Mouse (Mus musculus): Measurements from ENCODE around the gene Foxd2. TPM values are rescaled to one million over a fixed set of nuclear protein-coding genes. Genes with fewer than 3 reads are reported as not detected.

The Foxd2 gene
- 0.22 and 0.30 TPM in 2 replicates for polyA plus RNA-seq (2015; fragmentation: Nextera tagmentation; extraction: Ambion mirVana)

GRCm38 (mm10) chr4:114908829-114909601, at the start of gene Foxd2:
Gene Foxd2, minus strand, starts transcription at chr4:114908873.
- Histone ChIP-seq H3K4me3 (peak within 1 kb of the TSS; percentile 43), H3K9me3 (replicated peaks) (no peaks in the 10 kb centered on the region), H3K36me3 (ENCODE audit: poor library complexity, severe bottlenecking) (no peaks in the 10 kb centered on the region), H3K27me3 (peaks cover 99% of the 10 kb centered on the region), H3K27ac (no peak within 1 kb of the TSS), H3K4me2 (peak within 1 kb of the TSS; percentile 65), H3K4me1 (peaks cover 26% of the 10 kb centered on the region), H3K9ac (peak within 1 kb of the TSS; percentile 55; the same call in 1 of the 2 replicates)
- ATAC-seq = peak; percentile 87
- WGBS = 1% methylated on average over 51 of the region's 64 CpGs

- H3K9me3 ChIP-seq (replicated peaks) = no peaks in the 10 kb centered on the region
- ATAC-seq = no peak
- H3K27me3 ChIP-seq = peaks cover 2% of the 10 kb centered on the region; the same call in 1 of the 2 replicates
- no peak overlapping the region for H3K4me2 ChIP-seq
- no peaks in the 10 kb centered on the region for H3K4me1 ChIP-seq
- WGBS = 66% methylated on average over 2 of the region's 2 CpGs
- H3K9ac ChIP-seq = no peak overlapping the region
- H3K4me3 ChIP-seq = no peak overlapping the region
- peaks cover 25% of the 10 kb centered on the region for H3K36me3 ChIP-seq (ENCODE audit: poor library complexity, severe bottlenecking)
- no peak overlapping the region for H3K27ac ChIP-seq
These were observed 49.6 kb upstream of the Foxd2 start for GRCm38 (mm10) chr4:114958231-114958630.

GRCm38 (mm10) chr4:114957403-114957802, 48.7 kb upstream of the Foxd2 start:
- no peaks in the 10 kb centered on the region for H3K4me1 ChIP-seq
- no peak for ATAC-seq

GRCm38 (mm10) chr4:114953172-114953571, 44.5 kb upstream of the Foxd2 start:
- 0 out of 2 replicates have a peak, but pooled peaks have one; percentile 33 for ATAC-seq

More at GRCm38 (mm10) chr4:114957403-114957802, 48.7 kb upstream of the Foxd2 start:
- no peak overlapping the region for H3K4me2 ChIP-seq
- peaks cover 17% of the 10 kb centered on the region for H3K36me3 ChIP-seq (ENCODE audit: poor library complexity, severe bottlenecking)
- peaks cover 2% of the 10 kb centered on the region; the same call in 1 of the 2 replicates for H3K27me3 ChIP-seq
- no peaks in the 10 kb centered on the region for H3K9me3 ChIP-seq (replicated peaks)
- H3K9ac ChIP-seq = no peak overlapping the region
- no peak overlapping the region for H3K27ac ChIP-seq
- no peak overlapping the region for H3K4me3 ChIP-seq

GRCm38 (mm10) chr4:114947852-114948481, 39.3 kb upstream of the Foxd2 start:
- Histone ChIP-seq H3K4me2 (no peak overlapping the region), H3K27me3 (peaks cover 37% of the 10 kb centered on the region), H3K4me1 (peaks cover 5% of the 10 kb centered on the region; the same call in 1 of the 2 replicates), H3K9ac (no peak overlapping the region), H3K27ac (no peak overlapping the region), H3K4me3 (no peak overlapping the region), H3K9me3 (replicated peaks) (no peaks in the 10 kb centered on the region), H3K36me3 (ENCODE audit: poor library complexity, severe bottlenecking) (no peaks in the 10 kb centered on the region)
- 69% methylated on average over 7 of the region's 7 CpGs for WGBS
- ATAC-seq = no peak

More at GRCm38 (mm10) chr4:114953172-114953571, 44.5 kb upstream of the Foxd2 start:
- 91% methylated on average over 3 of the region's 3 CpGs for WGBS
- H3K9ac ChIP-seq = no peak overlapping the region
- peaks cover 8% of the 10 kb centered on the region; the same call in 1 of the 2 replicates for H3K27me3 ChIP-seq
- no peaks in the 10 kb centered on the region for H3K36me3 ChIP-seq (ENCODE audit: poor library complexity, severe bottlenecking)
- no peaks in the 10 kb centered on the region for H3K9me3 ChIP-seq (replicated peaks)
- no peak overlapping the region for H3K4me3 ChIP-seq
- H3K4me1 ChIP-seq = no peaks in the 10 kb centered on the region
- no peak overlapping the region for H3K4me2 ChIP-seq
- H3K27ac ChIP-seq = no peak overlapping the region

- 33% methylated on average over 6 of the region's 6 CpGs for WGBS
- Histone ChIP-seq H3K9ac (no peak overlapping the region), H3K36me3 (ENCODE audit: poor library complexity, severe bottlenecking) (no peaks in the 10 kb centered on the region), H3K27me3 (peaks cover 37% of the 10 kb centered on the region), H3K27ac (no peak overlapping the region), H3K4me3 (no peak overlapping the region), H3K9me3 (replicated peaks) (no peaks in the 10 kb centered on the region), H3K4me1 (peaks cover 8% of the 10 kb centered on the region), H3K4me2 (no peak overlapping the region)
- ATAC-seq = peak; percentile 88
These were observed 38.7 kb upstream of the Foxd2 start for GRCm38 (mm10) chr4:114947395-114947794.

GRCm38 (mm10) chr4:114946416-114946815, 37.7 kb upstream of the Foxd2 start:
- H3K27ac ChIP-seq = no peak overlapping the region
- H3K4me2 ChIP-seq = no peak overlapping the region
- ATAC-seq = no peak
- 88% methylated on average over 4 of the region's 4 CpGs for WGBS
- H3K4me3 ChIP-seq = no peak overlapping the region
- H3K4me1 ChIP-seq = peaks cover 13% of the 10 kb centered on the region
- H3K27me3 ChIP-seq = peaks cover 40% of the 10 kb centered on the region
- H3K9ac ChIP-seq = no peak overlapping the region
- H3K9me3 ChIP-seq (replicated peaks) = no peaks in the 10 kb centered on the region
- no peaks in the 10 kb centered on the region for H3K36me3 ChIP-seq (ENCODE audit: poor library complexity, severe bottlenecking)

- H3K9ac ChIP-seq = no peak overlapping the region
These were observed 36.3 kb upstream of the Foxd2 start for GRCm38 (mm10) chr4:114945021-114945420.

GRCm38 (mm10) chr4:114942583-114942982, 33.9 kb upstream of the Foxd2 start:
- ATAC-seq = no peak
- Histone ChIP-seq H3K27ac (no peak overlapping the region), H3K36me3 (ENCODE audit: poor library complexity, severe bottlenecking) (no peaks in the 10 kb centered on the region), H3K27me3 (peaks cover 52% of the 10 kb centered on the region), H3K9me3 (replicated peaks) (no peaks in the 10 kb centered on the region), H3K4me3 (no peak overlapping the region), H3K9ac (no peak overlapping the region), H3K4me2 (no peak overlapping the region), H3K4me1 (peaks cover 13% of the 10 kb centered on the region)
- 18% methylated on average over 8 of the region's 8 CpGs for WGBS

More at GRCm38 (mm10) chr4:114945021-114945420, 36.3 kb upstream of the Foxd2 start:
- H3K4me1 ChIP-seq = peaks cover 13% of the 10 kb centered on the region
- no peaks in the 10 kb centered on the region for H3K9me3 ChIP-seq (replicated peaks)
- H3K27ac ChIP-seq = no peak overlapping the region
- H3K4me2 ChIP-seq = no peak overlapping the region
- ATAC-seq = no peak
- 19% methylated on average over 5 of the region's 5 CpGs for WGBS
- H3K36me3 ChIP-seq (ENCODE audit: poor library complexity, severe bottlenecking) = no peaks in the 10 kb centered on the region
- peaks cover 48% of the 10 kb centered on the region for H3K27me3 ChIP-seq
- H3K4me3 ChIP-seq = no peak overlapping the region

GRCm38 (mm10) chr4:114942112-114942511, 33.4 kb upstream of the Foxd2 start:
- ATAC-seq = 0 out of 2 replicates have a peak, but pooled peaks have one; percentile 30

GRCm38 (mm10) chr4:114941311-114941710, 32.6 kb upstream of the Foxd2 start:
- Histone ChIP-seq H3K27ac (no peak overlapping the region), H3K9ac (no peak overlapping the region), H3K4me1 (peaks cover 13% of the 10 kb centered on the region), H3K36me3 (ENCODE audit: poor library complexity, severe bottlenecking) (no peaks in the 10 kb centered on the region), H3K4me3 (no peak overlapping the region), H3K9me3 (replicated peaks) (no peaks in the 10 kb centered on the region), H3K27me3 (peaks cover 43% of the 10 kb centered on the region), H3K4me2 (no peak overlapping the region)
- ATAC-seq = no peak
- WGBS = 76% methylated on average over 4 of the region's 4 CpGs

More at GRCm38 (mm10) chr4:114942112-114942511, 33.4 kb upstream of the Foxd2 start:
- Histone ChIP-seq H3K27me3 (peaks cover 51% of the 10 kb centered on the region), H3K4me3 (no peak overlapping the region), H3K27ac (no peak overlapping the region), H3K9me3 (replicated peaks) (no peaks in the 10 kb centered on the region), H3K9ac (no peak overlapping the region), H3K4me2 (no peak overlapping the region), H3K4me1 (peaks cover 13% of the 10 kb centered on the region), H3K36me3 (ENCODE audit: poor library complexity, severe bottlenecking) (no peaks in the 10 kb centered on the region)
- WGBS = 44% methylated on average over 4 of the region's 4 CpGs

- Histone ChIP-seq H3K9me3 (replicated peaks) (no peaks in the 10 kb centered on the region), H3K9ac (no peak overlapping the region), H3K27ac (no peak overlapping the region), H3K4me3 (no peak overlapping the region), H3K36me3 (ENCODE audit: poor library complexity, severe bottlenecking) (no peaks in the 10 kb centered on the region), H3K27me3 (peaks cover 30% of the 10 kb centered on the region), H3K4me2 (no peak overlapping the region), H3K4me1 (peaks cover 8% of the 10 kb centered on the region)
- WGBS = 76% methylated on average over 3 of the region's 3 CpGs
- ATAC-seq = no peak
These were observed 29.6 kb upstream of the Foxd2 start for GRCm38 (mm10) chr4:114938248-114938647.
